Mouse (Mus musculus) 416B (cell line): ENCODE results near the gene B430306N03Rik.
A peak's percentile ranks its signal among the peaks of the same experiment; 100 is the strongest.

Experiments used
- DNase-seq: peaks from one replicate; pipeline ENCODE4 v3.0.0; 2011; ENCODE audit warnings: low read depth

The B430306N03Rik gene

DNA sequence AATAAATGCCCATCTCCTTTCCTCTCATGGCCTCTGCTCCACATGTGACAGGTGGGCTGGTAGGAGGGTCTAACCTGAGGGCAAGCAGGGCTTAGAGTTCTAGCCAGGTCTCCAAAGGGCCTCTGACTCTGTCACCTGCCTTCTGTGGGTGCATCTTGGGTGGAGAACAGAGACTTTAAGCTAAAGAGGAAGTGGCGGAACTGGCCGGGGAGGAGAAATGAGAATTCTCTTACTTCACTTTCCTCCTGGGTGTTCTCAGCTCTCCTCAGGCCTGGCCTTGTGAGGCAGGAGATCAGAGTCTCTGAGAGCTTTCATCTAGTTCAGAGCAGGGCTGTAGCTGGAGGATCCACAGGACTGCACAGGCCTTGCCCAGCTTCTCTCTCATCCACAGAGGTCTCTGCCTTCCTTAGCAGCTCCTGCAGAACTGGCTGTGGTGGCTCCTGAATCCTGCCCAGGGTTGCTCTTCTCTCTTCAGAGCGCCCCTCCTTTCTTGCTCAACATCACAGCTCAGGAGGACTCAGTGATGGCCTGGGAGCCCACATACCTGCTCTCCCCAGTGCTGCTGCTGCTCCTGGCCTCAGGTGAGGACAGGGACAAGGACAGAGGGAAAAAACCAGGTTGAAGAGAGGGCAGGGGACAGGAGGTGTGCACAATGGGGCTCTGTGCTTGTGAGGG lies at the start of gene B430306N03Rik:
TSS of gene B430306N03Rik (plus strand) at position 237 of the 675 bp plus-strand sequence.
- peak; percentile 39 for DNase-seq

DNA sequence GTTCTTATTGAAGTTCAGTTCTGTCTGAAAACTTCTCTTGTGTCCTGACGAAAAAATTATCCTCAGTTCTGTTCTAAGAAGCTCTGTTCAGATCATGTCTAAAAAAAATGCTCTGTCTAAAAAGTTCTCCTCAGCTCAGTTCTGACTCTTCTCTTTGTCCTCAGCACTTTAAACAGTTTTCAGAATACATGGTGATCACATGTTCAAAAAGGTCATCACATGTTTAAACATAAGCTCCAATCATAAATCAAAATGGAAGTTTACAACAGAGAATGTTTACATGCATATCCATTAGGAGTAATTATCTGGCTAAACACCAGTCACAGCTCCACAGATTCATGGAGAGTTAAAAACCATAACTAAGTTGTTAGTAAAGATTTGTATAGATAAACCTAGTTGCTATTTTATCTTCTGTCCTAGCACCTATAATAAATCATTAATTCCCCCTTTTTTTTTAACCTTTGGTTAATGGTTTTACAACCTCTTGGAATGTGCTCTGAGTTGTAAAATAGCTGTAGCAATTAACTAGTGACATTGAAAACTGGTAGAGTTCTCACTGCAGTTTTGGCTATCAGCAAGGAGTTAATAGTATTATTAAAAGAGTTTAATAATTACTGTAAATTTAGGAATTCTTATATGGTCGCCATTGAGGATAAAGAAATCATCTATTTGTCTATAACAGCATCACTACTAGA lies 49.2 kb upstream of the B430306N03Rik start:
- DNase-seq: no peak

DNA sequence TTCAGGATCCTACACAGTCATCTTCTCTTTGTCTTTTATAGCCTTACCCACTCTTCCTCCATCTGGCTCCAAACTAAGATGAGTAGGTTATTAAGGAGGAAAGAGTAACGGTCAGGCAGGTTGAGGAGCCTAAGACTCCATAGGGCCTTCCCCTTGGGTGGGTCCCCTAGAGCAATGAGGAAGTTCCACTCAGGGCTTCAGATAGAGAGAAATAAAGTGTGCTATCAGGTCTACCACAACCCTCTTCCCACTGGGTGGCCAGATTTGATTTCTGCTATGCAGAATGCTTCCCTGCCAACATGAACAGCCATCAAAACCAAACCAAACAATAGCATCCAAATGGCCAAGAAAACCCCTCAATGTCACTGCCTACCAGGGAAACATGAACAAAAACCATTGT lies 48.4 kb upstream of the B430306N03Rik start:
- no peak for DNase-seq

DNA sequence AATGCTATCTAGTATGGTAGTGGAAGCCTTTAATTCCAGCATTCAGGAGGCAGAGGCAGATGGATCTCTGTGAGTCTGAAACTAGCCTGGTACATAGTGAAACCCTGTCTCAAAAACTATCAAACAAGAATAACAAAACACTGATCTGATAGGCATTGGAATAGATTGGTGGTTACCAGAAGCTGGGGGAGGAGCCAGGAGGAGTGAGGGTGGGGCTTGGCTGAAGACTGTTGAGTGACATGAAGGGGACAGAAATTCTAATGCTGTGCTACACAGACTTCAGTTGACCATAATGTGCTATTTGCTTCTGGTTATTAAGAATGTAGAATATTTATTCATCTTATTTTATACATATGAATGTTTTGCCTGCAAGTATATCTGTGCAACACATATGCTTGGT lies 47.7 kb upstream of the B430306N03Rik start:
- DNase-seq: no peak

DNA sequence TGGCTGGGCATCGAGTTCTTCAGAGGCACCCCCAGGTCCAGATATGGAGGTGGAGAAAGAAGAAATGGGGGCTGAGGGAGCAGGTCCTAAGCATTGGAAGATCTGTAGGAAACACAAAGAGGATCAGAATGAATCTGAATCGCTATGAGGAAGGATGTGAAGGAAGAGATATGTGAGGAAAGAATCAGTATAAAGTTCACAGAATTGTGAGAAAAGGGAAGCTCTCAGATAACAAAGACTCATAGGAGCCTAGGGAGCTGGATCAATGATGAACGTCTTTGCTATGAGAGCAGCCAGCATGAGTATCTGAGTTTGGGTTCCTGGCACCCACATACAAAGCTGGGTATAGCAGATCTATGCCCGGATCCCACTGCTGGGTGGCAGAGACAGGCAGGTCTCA lies 46.1 kb upstream of the B430306N03Rik start:
- DNase-seq: no peak

DNA sequence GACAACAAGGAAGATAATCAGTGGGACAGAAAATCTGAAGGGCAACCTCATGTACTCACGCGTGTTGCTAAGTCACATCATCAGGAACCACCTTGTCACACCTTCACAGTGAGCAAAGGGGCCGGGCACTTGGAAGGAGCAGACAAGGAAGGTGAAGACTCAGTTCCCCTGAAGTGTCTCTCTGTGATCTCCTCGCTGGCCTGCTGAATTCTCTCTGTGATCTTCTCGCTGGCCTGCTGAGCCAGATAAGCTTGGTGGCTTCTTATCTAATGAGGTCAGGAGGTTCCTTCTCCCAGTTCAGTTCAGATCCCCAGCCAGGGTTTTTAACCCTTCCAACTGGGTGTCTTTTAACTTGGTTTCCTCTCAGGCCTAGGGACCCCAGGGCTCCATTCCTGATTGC lies 43.8 kb upstream of the B430306N03Rik start:
- DNase-seq: peak; percentile 84

DNA sequence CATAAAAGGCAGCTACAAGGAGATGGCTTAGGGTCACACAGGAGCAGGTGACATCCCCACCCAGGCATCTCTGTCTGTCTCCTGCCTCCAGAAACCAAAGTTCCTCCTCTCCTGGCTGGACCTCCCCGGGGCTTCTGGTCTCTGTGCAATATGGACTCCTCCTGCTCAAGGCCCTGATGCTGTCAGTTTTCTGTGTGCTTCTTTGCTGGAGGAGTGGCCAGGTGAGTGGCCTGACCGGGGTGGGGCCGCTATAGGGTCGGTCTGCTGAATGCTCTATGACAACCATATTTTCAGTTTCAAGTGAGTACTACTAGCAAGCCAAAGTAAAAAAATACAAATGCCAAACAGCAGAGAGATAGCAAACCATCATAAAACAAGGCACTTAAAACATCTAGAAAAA lies 43.3 kb upstream of the B430306N03Rik start:
- DNase-seq: no peak

DNA sequence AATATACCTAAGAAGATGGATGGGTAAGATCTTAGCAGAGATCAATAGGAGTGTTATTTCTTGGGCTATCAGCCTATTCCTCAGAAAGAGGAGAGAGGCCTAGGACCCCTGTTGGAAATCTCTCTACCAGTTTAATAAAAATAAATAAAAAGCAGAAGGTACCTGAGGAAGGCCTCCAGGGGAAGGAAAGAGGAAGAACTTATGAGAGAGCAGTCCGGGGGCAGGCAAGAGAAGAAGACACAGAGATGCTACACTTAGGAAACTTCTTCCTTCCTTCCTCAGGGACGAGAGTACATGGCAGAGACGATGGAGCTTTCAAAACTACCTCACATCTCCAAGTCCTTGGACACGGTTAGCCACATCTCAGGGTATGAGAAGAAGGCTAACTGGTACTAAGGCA lies 41.8 kb upstream of the B430306N03Rik start:
- DNase-seq: no peak

DNA sequence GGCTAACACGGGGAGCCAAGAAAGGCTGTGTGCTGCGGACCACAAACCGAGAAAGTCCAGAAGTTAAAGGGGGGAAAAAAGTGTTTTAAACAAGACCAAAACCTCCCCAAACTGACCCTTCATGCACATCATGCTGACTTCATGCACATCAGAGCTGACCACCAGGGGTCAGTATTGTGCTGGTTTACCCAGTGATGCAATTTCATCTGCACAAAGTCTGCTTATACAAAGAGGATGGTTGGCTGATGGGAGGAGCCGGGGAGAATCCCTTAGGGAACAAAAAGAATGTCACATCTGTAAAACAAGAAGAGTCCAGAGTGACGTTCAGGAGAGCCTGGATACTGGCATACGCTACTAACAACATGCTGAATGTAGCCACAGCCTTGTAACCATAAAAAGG lies 41.1 kb upstream of the B430306N03Rik start:
- DNase-seq: peak; percentile 89

DNA sequence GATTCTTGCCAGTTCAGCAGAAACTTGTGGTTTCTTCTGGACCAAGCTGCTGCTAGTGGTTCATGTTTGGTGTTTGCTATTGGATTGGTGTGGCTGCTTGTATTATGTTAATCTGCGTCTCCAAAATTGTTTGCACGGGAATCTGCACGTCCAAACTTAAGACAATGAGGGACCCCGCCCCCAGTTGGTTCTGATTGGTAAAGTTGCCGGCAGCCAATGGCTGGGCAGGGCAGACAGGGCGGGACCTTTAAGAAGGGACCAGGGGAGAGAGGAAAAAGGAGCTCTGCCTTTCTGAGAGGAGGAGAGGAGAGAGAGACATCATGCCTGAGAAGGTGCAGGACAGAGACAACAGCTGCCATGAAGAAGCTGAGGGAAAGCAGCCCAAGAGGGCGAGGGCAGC lies 40.2 kb upstream of the B430306N03Rik start:
- DNase-seq: peak; percentile 39

DNA sequence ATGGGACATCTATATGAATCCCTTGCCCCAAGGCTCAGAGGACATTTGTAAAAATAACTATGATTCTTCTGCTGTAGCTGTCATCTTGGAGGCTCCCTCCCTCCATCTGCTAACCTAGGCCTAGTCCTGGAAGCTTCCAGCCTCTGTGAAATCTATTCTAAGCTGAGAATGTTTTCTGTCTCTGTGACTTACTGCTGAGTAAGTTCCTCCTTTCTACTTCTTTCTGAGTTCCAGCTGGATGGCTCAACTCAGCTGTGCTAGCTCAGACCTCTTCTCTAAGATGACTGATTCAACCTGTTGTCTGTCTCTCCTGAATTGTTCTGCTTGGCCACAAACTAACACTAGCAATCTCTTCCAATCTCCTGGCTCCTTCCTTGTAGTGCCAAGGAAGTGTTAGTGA lies 37.6 kb upstream of the B430306N03Rik start:
- DNase-seq: no peak

DNA sequence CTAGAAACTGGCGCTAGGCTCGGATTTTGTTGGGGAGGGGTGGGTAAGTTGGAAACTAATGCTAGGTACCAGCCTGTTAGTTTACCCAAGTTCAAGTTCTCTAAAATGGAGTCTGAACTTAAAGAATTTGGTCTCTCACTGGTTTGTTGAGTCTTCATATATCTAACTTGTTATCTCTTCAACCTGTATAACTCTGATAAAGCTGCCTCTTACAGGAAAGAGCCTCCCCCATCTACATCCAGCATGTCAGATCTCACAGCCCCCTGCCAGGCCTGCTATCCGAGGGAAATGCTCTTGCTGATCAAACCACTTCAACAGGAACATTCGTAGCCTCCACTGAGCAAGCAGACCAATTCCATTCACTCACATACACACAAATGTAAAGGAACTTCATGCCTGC lies 36.9 kb upstream of the B430306N03Rik start:
- DNase-seq: no peak

DNA sequence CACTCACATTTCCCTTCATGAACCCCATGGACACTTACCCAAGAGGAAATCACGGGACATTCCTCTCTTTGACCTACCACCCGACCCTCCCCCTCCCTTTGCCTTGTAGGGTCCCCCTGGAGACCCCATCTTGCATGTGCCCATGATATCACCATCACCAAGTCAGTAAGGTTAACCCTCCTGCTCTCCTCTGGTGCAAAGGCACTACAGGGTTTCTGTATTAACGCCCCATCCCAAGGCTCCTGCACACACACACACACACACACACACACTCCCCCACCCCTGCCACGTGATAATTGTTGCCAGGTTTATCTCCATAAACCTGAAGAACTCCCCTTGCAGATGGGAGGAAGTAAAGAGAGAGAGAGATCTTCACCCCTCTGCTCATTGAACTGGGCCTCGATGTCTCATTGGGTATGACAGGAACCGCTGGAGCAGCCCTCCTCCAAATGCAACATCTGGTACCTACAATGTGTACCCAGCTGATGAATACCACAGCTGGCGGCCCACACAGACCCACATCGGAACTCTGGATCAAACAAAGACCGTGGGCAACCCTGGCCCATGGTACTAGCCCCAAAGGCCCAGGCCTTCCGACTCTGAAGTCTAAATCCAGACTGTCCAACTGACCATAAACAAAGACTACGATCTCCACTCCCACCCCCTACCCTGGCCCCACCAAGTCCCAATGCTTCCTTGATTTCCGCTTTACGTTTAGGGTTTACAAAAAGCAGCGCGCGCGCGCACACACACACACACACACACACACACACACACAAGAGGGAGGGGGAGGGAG lies 34.8 kb upstream of the B430306N03Rik start:
- DNase-seq: no peak

DNA sequence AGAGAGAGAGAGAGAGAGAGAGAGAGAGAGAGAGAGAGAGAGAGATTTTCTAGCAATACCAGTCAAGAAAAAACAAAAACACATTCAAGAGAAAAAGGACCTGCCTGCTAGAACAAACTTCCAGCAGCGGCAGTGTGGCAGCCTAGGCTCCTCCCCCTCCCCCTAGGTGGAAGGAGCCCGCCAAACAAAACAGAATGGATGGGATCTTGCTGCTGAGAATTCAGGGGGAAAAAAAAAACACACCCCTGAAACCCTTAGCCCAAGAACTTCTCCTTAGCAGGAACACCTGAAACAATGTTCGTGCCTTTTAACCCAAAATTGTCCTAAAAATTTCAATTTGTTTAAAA lies 34.2 kb upstream of the B430306N03Rik start:
- no peak for DNase-seq

DNA sequence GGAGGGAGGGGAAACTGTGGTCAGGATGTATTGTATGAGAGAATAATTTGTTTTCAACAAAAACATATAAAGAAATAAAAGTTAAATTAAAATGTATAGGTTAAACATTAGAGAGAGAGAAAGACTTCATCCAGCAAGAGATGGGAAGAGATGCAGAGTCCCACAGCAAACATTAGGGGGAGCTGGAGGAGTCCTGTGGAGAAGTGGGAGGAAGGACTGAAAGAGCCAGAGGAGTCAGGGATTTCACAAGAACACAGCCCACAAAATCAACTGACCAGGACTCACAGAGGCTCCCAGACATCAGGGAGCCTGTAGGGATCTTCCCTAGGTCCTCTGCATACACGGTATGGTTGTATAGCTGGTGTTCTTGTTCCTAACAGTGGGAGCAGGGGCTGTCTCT lies 29.2 kb upstream of the B430306N03Rik start:
- peak; percentile 86 for DNase-seq

DNA sequence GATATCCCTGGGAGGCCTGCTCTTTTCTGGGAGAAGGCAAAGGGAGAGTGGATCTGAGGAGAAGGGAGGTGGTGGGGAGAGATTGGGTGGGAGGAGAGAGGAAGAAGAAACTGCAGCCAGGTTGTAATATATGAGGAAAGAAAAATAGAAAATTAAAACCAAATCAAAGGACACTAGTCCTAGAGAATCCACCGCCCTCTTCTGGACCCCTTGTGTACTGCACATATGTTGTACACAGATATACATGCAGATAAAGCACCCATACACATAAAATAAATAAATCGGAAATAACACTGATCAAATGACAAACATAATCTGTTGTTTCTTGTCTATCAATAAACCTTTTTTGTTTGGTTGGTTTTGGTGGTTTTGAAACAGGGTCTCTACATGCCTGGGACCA lies 28.7 kb upstream of the B430306N03Rik start:
- DNase-seq: peak; percentile 49

DNA sequence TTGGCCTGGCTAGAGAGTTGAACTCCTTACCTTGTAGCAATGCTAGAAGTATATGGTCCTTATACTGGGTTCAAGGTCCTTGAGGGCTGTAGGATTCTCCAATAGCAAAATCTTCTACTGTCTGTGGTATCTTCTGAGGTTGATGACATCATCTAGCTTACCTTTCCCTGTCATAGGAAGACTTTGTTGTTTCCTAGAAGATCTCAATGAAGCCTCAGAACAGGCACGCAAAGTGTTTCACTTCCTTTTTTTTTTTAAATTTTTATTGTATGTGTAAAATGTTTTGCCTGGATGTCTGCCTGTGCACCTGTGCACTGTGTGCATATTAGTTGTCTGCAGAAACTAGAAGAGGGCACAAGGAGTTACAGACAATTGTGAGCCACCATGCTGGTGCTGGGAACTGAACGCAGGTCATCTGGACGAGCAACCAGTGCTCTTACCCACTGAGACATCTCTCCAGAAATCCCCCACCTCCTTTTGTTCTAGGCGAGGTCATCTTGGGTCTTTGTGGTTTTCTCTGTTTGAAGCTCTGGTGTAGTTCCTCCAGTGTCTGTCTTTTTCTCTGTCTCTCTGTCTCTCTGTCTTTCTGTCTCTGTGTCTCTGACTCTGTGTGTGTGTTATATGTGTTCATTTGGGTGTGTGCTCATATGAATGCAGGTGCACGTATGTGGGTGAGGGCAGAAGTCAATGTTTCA lies 22.3 kb upstream of the B430306N03Rik start:
- DNase-seq: no peak

DNA sequence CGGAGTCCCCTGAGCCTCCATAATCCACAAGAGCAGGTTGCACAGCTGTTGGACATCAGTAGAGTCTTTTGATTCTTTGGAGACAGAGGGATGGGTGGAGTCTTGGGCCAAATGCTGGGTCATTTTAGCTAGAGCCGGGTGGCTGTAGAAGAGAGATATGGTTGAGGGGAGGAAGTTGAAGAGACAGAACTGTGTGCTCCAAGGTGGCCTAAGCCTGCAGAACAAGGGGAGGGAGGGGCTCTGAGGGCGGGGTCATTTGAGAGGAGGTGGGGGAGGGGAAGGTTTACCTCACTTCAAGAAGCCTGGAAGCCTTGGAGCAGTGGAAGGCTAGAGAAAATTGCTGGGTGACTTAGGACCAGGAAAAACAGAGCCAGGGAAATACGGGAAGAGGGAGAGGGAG lies 16.7 kb upstream of the B430306N03Rik start, which contains the start of gene Treml2:
TSS of gene Treml2 (plus strand) at position 296 of the 400 bp plus-strand sequence.
- peak; percentile 96 for DNase-seq

DNA sequence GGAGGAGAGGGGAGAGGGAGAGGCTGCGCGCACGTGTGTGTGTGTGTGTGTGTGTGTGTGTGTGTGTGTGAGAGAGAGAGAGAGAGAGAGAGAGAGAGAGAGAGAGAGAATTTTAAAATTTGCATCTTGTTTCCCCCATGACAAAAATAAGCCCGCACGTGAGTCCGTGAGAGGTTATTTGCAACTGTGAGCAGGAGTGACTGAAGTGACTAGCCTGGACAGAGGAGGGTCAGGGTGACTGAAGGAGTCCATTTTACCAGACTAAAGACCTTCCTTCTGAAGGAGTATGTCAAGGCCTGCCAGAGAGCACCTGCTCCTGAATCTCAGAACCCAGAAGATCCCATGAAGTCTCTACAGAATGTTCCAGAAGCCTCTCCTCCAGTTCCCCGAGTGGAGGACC lies 16.2 kb upstream of the B430306N03Rik start:
- DNase-seq: peak; percentile 67

DNA sequence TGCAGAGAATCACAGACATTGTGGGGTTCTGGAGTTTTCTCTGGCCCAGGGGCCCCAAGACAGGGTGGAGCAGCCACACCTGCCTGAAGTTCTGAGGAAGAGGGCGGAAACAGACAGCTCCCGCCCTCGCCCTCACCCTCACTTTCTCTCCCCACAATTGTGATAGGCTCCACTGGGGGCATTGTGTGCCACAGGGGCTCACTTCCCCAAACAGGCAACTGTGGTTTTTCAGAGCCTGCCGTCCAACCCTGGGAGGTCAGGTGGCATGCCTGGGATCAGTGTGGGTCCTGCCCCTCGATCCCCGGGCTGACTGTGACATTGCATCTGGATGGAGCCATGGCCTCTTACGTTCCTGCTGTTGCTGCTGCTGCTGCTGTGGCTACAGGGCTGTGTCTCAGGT lies 15.7 kb upstream of the B430306N03Rik start:
- DNase-seq: peak; percentile 90

DNA sequence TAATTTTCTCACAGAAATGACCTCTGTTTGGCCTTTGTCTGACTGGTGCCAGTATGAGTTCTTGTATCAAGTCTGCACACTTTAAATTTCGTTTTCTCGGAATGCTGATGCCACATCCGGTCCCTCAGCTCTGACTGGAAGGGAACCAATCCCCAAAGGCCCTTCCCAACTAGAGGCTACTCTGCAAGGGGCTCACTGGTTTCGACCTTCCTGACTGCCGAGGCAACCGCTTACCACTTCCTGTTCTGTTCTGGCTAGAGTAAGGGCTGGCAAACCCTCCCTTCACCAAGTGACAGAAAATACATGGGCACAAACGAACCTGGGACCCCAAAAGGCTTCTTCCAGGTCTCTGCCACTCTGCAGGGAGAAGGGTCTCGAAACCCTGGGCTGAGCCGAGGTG lies 15.1 kb upstream of the B430306N03Rik start:
- DNase-seq: peak; percentile 96

DNA sequence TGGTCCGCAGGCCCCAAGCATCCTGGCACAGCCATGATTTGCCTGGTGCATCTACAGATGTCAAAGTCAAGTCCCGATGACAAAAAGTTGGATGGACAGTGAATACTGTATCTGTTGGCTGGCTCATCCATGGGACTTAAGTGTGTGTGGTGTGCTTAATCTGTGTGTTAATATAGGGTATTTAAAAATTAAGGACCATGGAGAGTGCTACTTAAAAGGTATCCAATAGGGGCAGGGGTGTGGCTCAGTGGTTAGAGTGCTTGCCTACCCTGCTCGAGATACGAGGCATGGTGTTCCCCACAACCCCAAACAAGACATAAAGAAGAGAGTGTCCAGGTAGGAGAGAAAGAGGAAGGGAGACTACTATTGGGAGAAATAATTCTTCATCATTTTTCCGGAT lies 14.1 kb upstream of the B430306N03Rik start:
- peak; percentile 46 for DNase-seq
